Mouse (Mus musculus): ENCODE results near the gene Mtr. TPM values are rescaled to one million over a fixed set of nuclear protein-coding genes. Genes with fewer than 3 reads are reported as not detected.
"Not testable (repeated sequence)": the region's sequence is repeated elsewhere in the genome, so short reads cannot be mapped to it uniquely, and the experiment has no call there.

The Mtr gene
- polyA plus RNA-seq, 2 experiments from 2014 or later = 14.4 to 14.9 TPM

GRCm38 (mm10) chr13:12153922-12154321 lies 104.0 kb downstream of the Mtr start:
- ATAC-seq = no peak

GRCm38 (mm10) chr13:12146918-12147507 lies 110.9 kb downstream of the Mtr start:
- ATAC-seq = no peak

GRCm38 (mm10) chr13:12146402-12146801 lies 111.5 kb downstream of the Mtr start:
- ATAC-seq = no peak

GRCm38 (mm10) chr13:12143347-12143746 lies 114.6 kb downstream of the Mtr start:
- ATAC-seq = no peak

- not testable (repeated sequence) for ATAC-seq
These were observed 121.5 kb downstream of the Mtr start for GRCm38 (mm10) chr13:12136461-12136860.

GRCm38 (mm10) chr13:12133549-12133948 lies 124.4 kb downstream of the Mtr start:
- no peak for ATAC-seq

Other genes with a start within 250 kb of the Mtr start
- gene Ryr2, start 151.2 kb downstream of the Mtr start, polyA plus RNA-seq (2017; shearing (Covaris generic)) = not detected
- 10 to 100 TPM in 1 of 2 experiments, 1 to 10 TPM in 1; 4.9 to 10.4 TPM for gene Actn2, start 82.6 kb upstream of the Mtr start, polyA plus RNA-seq (2017; shearing (Covaris generic))
- 10 to 100 TPM; 32.3 to 42.5 TPM for gene Heatr1, start 136.9 kb upstream of the Mtr start, polyA plus RNA-seq (2017; shearing (Covaris generic))
- 100 to 1,000 TPM in 1 of 2 experiments, 10 to 100 TPM in 1; 70.6 to 109 TPM for gene Lgals8, start 206.8 kb upstream of the Mtr start, polyA plus RNA-seq (2017; shearing (Covaris generic))

All from activated CD4-positive, CD25-positive, alpha-beta regulatory T cell, adult 4 months (primary cell).